Mouse (Mus musculus) embryo, embryonic 9.5 days (tissue): ENCODE results near the gene Crnkl1.
A peak's percentile ranks its signal among the peaks of the same experiment; 100 is the strongest.

ENCODE experiments used
- DNase-seq: peaks from one replicate; pipeline ENCODE4 v3.0.0-alpha.2; 2017; ENCODE audit errors: extremely low spot score

The Crnkl1 gene

DNA sequence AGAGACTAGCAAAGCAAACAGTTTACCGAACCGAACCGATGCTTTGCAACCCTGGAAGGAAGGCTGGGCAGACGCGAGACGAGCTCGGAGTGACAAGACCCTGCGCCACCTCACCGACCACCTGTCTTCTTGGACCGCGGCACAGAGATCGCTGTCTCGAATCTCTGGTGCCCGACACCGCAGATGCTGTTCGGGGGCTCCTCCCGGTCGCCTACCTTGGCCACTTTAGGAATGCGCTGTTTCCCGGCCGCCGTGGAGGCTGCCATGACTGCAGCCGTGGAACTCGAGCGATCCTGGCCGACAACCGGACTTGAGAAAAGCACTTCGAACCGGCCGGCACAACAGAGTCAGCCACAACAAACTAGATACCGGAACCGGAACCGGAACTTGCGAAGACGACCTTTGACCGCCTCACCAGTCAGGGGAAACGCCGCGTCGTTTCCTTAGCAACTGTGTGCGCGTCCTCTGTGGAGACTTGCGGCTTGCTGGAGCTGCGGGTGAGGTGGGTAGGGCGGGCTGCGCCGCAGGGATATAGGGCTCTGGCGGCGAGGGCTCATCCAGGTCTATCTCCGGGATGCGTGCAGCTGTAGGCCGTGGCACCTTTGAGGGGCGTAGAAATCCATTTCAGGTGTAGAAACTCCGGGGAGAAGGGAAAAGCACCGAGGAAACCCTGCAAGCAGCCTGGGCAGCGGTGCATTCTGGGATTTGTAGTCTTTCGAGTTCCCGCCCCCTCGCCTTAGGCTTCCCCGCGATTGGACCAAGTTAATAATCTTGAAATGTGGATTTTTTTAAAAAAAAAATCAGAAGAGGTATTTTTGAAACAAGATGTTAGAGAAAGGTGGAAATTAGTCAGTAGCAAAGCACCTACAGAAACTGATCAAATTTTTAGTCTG, at the start of gene Crnkl1, which contains the start of gene Cfap61:
TSS of gene Crnkl1 (minus strand) at position 676 of the 893 bp plus-strand sequence.
TSS of gene Cfap61 (plus strand) at position 446 of the 893 bp plus-strand sequence.
- DNase-seq: peak; percentile 93

DNA sequence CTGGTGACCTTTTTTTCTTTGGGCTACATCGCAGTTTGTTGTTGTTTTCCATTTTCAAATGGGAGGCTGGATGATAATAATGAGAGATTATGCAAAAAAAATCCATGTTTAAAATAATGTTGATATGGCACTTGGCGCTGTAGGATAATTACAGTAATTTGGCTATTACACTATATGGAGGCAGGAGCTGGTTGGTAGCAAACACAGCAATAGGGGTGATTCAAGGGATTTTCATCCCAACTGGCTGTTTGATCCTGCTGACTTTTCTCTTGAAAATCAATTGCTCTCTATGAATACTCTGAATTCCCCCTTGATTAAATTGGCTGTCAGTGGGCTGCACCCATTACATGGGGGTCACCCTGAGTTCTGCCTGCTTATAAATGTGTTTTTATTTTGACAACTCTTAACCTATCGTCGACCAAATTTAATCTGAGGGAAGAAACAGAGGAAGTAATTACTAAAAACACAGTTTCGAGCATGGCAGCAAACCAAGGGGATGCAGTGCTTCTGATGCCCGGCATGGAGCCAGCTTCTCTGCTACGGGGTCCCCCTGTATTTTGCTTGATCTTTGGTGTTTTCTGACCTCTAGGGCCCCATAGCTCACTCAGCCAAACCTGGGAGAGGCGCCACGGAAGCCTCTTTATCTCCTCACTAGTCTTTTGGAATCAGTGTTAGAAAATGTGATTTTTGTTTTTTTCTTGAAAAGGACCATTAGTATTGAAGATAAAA, 47.7 kb upstream of the Crnkl1 start:
- DNase-seq: no peak

DNA sequence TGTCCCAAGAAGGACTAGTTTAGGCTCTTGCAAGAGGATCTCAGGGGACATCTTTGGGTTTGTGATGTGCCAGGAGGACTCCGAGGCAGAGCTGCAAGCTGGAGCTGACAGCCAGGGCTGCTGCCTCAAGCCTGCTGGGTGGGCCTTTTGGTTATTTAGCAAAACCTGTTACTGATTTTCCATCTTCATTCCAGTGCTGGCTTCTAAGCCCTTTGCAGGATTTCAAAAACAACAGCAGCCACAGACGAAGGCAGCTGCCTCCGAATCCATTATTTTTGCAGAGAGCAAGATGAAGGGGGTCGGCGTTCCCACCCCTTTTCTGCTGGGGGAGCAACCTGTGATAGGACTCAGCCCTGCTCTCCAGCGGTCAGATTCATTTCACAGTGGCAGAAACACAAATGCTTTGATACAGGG, 46.9 kb upstream of the Crnkl1 start:
- DNase-seq: peak; percentile 14

DNA sequence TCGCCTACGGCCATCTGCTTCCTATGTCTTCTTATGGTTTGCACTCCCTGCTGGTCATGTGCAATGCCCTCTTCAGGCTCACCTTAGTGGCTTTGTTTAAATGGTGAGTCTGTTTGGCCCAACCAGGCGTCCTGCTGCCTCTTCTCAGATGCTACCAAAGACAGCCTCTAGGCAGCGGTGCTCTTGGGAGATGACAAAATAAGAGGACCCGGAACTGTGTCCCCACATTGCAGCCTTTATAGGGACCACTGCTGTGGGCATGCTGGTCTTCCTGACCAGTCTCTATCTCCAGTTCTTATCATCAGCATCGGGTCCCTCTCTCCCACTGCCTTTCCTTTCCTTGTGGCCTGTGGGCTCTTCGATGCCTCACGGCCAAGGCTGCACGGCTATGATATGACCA, 46.1 kb upstream of the Crnkl1 start:
- DNase-seq: no peak

DNA sequence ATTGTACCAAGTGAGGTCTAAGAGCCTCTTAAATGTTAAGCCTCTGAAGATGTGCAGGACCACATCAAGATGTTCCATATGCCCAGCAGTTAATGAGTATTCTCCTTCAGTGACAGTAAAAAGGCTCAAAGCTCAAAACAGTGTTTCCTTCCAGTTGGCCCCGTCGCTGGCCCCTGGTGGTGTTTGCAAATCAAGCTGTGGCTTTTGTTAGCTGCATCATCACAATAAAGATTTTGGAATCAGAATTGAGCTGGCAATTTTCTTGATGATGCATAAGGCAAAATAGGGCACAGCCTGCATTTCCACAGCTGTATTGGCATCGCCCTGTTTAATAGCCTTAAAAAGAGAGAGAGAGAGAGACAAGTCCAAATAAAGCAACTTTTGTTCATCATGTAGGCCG, 44.8 kb upstream of the Crnkl1 start:
- DNase-seq: no peak

DNA sequence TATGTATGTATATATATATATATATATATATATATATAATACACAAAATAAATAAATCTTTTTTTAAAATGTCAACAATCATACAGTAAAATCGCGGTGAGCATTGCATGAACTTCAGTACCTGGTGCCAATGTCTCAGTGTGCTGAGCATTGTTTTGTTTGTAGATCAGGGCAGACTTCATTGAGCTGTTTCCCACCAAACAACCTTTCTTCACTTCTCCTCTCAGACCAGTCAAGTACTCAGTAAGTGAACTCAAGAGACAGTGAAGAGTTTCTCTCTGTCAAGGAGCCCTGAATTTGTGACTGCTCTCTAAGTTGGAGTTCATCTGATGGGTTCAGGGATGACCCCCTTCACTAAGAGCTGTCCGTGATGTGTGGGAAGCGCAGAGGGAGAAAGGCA, 37.8 kb upstream of the Crnkl1 start:
- DNase-seq: no peak

DNA sequence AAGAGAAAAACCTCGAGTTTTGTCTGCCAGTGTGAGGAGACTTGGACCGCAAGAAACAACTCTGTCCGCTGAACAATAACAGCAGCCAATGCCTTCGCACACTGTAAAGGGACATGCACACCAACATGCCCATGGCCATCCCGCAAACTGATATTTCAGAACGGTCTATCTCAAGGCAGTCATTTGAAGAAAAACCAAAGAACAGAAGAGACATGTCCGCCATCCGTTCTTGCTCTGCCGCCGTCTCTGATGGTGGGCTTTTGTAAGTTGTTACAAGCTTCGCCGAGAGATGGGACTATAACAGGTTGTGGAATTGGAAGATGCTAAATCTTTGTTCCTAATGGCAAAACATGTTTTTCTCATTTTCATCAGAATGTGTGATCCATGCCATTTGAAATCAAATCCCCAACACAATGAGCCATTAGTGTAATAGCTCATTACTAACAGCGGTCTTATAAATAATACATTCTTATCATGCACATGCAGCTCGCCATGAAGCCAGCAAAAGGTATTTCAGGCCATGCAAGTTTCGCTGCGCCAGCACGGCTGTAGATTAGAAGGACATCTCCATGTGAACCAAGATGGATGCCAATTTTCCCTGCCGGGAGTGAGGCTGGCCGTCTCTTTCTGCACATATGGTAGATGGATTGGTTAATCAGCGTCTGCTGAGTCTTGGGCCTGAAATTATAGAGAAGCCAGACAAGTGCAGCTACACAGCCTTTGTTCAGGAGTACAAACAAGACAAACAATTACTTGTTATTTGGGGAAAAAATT, 36.6 kb upstream of the Crnkl1 start:
- DNase-seq: no peak

DNA sequence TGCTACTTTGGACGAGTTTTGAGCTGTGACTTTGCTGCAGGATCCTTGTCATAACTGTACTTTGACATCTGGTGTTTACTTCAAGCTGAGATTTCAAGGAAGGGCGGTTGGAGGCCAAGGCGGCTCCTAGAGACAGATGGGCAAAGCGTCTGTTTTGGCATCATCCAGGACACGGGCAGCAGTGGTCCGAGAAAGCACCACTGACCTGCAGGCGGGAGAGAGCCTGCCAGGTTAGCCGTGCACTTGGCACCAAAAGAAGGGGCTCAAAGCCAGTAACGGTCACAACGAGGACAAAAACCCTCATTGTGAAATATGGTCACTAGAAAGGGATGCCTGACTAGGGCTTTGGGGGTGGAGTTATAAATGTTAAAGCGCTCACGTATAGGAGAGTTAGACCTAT, 35.9 kb upstream of the Crnkl1 start:
- DNase-seq: no peak

DNA sequence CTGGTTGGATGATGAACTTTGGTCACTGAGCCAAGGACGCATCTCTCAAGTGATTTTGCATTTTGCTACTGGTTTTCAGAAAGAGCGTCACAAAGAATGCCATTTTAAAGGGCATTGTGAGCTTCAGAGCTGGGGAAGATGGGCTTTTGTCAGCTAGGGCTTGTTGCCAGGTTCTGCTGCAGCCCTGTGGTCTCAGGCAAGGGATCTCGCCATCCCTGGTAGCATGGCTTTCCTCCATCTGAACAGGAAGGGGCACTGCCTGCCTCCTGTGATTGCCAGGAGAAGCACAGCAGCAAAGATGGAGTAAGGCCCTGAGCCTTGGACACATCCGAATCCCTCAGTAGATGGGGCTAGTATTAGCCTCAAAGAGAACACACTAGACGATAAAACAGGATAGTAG, 27.0 kb upstream of the Crnkl1 start:
- DNase-seq: no peak

DNA sequence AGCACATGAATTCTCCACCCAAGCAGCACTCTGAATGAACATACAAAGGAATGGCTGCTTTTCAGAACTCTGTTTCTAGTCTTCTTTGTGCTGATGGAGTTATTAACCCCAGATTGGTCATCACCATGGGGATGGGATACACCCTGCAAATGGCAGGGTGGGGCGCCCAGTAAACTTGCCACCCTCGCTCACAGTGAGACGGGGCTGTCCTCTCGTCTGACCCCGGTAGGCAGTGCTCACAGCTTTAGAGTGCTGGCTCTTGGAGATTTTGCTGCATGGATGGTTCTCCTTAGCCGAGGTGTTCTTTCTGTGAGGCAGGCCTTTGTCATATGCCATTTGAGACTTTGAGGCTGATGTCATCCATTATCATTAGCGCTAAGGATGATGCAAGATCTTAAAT, 23.7 kb upstream of the Crnkl1 start:
- DNase-seq: peak; percentile 32

DNA sequence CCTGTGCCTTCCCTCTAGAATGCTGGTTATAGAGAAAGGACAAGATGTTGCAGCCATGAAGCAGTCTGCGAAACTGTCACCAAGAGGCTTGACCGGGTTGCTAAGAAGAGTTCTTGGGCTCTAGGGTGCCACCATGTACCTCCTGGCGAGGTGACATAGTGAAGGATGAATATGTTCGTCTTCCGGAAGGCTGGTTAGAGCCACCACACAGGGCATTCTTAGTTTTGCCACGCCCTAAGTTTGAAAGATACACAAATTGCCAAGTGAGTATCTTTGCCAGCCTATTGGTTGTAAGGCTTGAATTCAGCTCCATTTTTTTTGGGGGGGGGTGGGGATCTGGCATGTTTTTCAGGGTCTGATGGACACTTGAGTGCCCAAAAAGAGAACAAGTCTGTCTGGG, 23.3 kb upstream of the Crnkl1 start:
- no peak for DNase-seq

DNA sequence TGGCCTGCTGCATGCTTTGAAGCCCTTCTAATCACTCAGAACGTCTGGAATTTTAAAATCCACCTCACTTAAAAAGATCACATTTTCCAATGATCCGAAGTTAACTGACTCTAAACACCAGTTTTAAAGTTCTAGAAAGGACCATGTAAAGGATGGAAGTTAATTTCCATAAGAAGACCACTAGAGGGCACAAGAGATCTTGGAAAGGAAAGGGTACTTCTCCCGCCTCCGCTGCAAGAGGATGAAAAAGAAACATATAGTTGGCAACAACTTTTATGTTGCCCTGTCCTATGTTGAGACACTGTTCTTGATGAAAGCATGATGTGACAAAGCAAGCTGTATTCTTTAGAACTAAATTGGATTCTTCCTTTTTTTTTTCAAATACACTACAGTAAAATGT, 22.6 kb upstream of the Crnkl1 start:
- peak; percentile 49 for DNase-seq

DNA sequence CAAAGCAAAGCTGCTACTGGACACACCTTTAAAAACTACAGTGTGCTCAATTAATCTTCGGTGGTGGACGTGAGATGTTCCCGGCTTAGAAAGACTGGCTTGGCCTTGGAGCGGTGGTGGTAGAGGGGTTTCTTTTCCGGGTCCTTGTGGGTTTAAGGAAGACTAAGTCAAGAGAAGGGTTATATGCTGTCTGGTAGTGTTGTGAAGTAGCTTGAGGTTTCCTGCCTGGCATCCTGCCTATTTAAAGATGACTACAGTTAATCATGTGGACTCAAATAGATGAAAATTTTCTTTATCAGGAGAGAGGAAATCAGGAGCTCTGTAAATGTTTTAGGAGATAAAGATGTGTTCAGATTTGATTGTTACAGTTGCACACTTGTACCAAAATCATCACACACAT, 21.5 kb upstream of the Crnkl1 start:
- no peak for DNase-seq

DNA sequence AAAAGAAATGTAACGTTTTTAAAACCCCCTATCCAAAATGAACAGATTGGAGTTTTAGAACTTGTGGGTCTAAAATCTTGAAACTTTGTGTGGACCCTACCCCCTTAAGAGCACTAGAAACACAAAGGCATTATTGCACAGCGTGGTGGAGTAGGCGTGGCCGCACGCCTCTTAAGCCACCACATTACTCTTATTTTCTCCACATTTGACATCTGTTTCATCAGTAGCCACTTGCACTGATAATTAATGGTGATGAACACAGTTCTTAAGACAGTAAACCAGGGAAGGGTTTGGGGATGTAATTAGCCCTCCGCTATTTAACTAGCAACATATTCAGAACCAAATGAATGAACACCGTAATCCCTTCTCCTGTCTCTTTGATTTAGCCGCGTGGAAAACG, 21.0 kb upstream of the Crnkl1 start:
- no peak for DNase-seq

DNA sequence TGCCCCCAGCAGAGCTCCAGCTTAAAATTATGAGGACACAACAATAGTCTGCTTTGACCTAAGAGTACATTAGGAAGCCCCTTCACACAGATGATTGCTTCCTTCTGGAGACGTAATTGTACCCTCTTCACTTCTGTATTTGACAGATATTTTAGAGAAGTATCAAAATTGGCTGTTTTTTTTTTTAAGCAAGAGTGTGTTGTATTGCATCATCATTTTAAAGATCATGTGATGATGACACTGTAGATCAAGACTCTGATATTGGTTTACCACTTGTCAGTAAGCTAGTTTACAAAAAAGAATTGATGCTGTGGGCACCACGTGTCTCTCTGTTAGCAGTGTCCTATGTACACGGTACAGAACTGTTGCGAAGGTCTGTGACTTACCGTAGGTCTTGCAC, 17.9 kb upstream of the Crnkl1 start:
- DNase-seq: no peak

DNA sequence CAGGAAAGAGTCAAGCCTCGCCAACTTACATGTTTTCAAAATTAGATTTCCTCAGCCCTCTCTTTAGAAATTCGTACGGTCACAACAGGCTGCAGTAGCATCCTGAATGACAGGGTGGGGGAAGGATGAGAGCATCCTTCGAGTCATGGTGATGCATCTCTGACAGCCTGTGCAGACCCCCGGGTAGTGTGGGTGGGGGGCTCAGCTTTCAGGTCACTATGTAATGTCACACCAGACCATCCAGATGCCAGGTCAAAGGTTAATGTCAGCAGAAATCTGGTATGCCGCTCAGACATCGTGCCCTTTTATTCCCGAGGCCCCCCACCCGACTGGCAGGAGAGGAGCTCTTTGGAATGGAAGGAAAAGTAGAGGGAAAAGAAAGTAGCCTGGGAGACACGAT, 15.4 kb upstream of the Crnkl1 start:
- DNase-seq: peak; percentile 61

DNA sequence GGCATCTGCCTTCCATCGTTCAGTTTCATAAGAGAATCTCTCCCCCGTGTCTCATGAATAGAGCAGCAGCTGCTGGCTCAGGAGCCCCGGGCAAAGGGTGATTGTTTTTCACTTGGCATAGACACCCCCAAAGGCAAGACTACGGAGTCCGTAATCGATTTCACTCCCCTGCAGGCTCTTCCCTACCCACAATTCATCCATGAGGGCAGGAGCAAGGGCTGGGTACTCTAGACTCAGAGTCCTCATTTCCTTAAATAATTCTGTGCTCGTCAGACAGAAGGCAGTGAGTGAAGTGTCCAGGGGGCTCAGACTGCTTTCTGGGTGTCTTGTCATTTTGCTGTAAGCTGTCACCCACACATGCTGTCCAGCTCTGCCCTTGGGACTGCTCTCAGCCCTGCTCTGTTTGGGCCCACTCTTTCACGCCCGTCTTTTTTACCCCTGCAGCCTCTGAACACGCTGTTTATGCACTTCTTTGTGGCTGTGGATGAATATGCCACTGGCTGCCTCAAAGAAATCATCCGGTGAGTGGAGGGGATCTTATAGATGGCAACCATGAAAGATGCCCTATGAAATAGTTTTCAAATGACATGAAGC, 14.8 kb upstream of the Crnkl1 start:
- DNase-seq: no peak

DNA sequence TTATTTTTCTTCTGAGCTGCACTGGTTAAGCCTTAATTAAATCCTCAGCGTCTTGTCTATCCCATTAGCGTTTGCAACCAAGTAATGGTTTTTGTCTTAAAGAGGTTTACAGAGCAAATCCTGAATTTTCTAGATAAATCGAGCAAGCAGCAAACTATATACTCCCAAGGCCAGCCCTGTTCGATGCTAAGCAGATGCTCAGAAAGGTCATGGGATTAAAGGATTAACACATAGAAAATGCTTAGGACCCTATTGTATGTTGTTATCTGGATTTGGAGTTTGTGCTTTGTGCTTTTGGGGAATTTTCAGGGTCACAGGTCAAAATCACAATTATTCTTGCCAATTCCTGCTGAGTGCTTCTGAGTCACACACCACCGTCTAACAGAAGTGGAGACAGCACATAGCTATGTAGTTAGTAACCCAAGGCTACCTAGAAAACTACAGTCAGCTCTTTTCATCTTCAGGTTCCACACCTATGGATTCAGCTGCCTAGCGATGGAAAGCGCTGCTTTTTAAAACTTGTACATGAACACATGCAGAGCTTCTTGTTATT, 13.7 kb upstream of the Crnkl1 start:
- no peak for DNase-seq

DNA sequence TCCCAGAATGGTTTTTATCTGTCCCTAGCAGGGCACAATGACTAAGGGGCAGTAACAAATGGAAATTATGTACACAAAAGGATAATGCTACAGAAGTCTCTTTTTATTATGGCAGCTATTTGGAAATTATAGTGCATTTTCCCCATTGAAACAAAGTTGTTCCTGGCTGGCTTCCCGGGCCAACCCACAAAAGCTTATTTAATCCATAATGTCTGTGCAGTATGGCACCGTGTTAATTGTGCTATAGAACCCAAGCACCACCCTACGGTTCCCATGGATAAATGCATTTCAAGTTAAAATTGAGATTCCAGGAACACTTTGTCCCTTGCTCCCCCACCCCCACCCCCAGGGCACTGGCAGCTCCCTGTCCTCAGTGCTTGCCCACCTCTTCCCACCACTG, 9.5 kb upstream of the Crnkl1 start:
- no peak for DNase-seq

DNA sequence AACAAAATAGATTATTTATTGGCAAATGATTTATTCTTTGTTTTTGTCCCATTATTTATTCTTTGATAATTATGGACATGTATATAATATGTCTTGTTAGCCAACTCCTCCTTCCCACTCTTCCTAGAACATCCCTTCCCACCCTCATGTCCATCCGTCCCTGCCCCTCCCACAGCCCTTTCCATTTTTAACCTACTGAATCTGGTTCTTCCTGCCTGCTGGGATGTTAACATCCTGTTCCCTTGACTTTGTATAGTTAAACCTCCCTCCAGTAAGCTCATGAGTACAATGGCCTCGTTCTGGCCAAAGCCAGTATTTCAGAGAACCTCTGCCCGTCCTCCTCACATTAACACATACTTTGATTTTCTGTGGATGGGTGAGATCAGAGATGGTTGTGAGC, 6.6 kb upstream of the Crnkl1 start:
- no peak for DNase-seq

DNA sequence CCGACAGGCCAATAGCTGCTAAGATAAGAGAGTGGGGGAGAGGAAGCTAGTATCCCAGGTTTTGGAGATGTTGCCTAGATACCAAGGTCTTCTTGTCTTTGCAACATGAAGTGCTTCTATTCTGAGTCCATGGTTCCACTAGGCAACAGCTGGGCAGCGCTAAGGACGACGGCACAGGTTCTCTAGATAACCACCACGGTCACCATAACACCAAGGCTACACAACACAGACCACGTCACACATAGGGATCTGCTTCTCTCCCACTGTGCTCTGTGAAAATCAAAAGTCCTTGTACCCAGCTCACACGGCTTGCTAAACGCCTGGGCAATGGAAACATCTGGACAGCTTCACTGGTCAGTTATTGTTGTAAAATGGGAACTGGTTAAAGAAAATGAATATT, 2.2 kb upstream of the Crnkl1 start:
- no peak for DNase-seq
